Mouse (Mus musculus) kidney, postnatal 14 days (tissue): ENCODE measurements at regions not wholly inside any gene's neighbourhood (a gene's known extent, or its start where the extent isn't known, plus 50 kb on each side); places are given as distances from the start of the nearest gene placed in this dataset.

Source experiments
- DNase-seq: peaks from one replicate; pipeline ENCODE4 v3.0.0; 2022; ENCODE audit warnings: mixed read lengths

GRCm38 (mm10) chr5:144621967-144622366, 76.3 kb downstream of the Nptx2 start:
- DNase-seq, result no peak

GRCm38 (mm10) chr5:144623358-144623757, 77.7 kb downstream of the Nptx2 start:
- DNase-seq, result no peak

GRCm38 (mm10) chr5:144632295-144632694, 86.6 kb downstream of the Nptx2 start:
- no peak for DNase-seq

- DNase-seq, result peak; percentile 31
These were observed 92.9 kb downstream of the Nptx2 start for GRCm38 (mm10) chr5:144638631-144639030.

- no peak for DNase-seq
These were observed 93.9 kb downstream of the Nptx2 start for GRCm38 (mm10) chr5:144639639-144640038.

- DNase-seq, result no peak
These were observed 97.1 kb downstream of the Nptx2 start for GRCm38 (mm10) chr5:144642766-144643165.

- no peak for DNase-seq
These were observed 97.7 kb downstream of the Nptx2 start for GRCm38 (mm10) chr5:144643438-144643837.

- DNase-seq, result no peak
These were observed 99.7 kb downstream of the Nptx2 start for GRCm38 (mm10) chr5:144645367-144645766.

GRCm38 (mm10) chr5:144647311-144648104, 101.8 kb downstream of the Nptx2 start:
- DNase-seq, result no peak

- DNase-seq, result peak; percentile 22
These were observed 106.5 kb downstream of the Nptx2 start for GRCm38 (mm10) chr5:144652231-144652630.

GRCm38 (mm10) chr5:144662031-144662430, 99.6 kb downstream of the Tmem130 start:
- DNase-seq, result no peak

- no peak for DNase-seq
These were observed 97.6 kb downstream of the Tmem130 start for GRCm38 (mm10) chr5:144663981-144664380.

GRCm38 (mm10) chr5:144664571-144665295, 96.9 kb downstream of the Tmem130 start:
- no peak for DNase-seq

- DNase-seq, result no peak
These were observed 93.6 kb downstream of the Tmem130 start for GRCm38 (mm10) chr5:144668060-144668459.

GRCm38 (mm10) chr5:144678815-144679750, 82.5 kb downstream of the Tmem130 start:
- no peak for DNase-seq

GRCm38 (mm10) chr5:144684184-144684583, 77.4 kb downstream of the Tmem130 start:
- DNase-seq, result no peak
